Mouse (Mus musculus): ENCODE measurements at regions not wholly inside any gene's neighbourhood (a gene's known extent, or its start where the extent isn't known, plus 50 kb on each side); places are given as distances from the start of the nearest gene placed in this dataset.

DNA sequence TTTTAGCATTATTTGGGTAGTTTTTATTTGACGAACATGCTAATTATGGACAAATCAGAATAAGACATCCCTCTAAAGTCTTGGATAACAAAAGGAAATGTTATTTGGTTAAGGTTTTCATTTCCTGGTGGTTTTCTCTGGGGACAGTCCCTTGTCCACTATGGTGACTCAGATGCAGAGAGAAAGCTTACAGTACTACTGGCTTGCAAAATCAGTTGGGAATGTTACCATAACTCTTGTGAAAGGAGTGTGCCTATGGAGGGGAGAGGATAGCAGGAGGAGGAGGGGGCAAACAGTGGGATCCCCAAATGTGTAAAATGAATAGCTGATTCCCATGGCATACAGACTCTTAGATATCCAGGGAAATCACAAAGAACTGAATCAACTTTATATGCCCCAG lies 122.7 kb upstream of the Kbtbd8 start:
- TF ChIP-seq CTCF (IDR thresholded peaks at IDR 0.05; ENCODE audit: insufficient read depth, low read depth, low read length) (no peak), POLR2A (IDR thresholded peaks at IDR 0.05; ENCODE audit: insufficient read depth, low read depth, low read length) (no peak)
